Mouse (Mus musculus): Measurements from ENCODE around the gene Ubac1.

Ubac1 gene

GRCm38 (mm10) chr2:26021561-26022257, at the start of gene Ubac1:
Gene Ubac1 (minus strand): TSS chr2:26021747.
- peak; percentile 84 for DNase-seq (ENCODE audit: low spot score in 2 of 2)

- no peak for DNase-seq (ENCODE audit: low spot score in 2 of 2)
Observed at GRCm38 (mm10) chr2:26068592-26068991, 47.0 kb upstream of the Ubac1 start.

- DNase-seq (ENCODE audit: low spot score in 2 of 2): no peak
Observed at GRCm38 (mm10) chr2:26068175-26068574, 46.6 kb upstream of the Ubac1 start.

GRCm38 (mm10) chr2:26066527-26066926, 45.0 kb upstream of the Ubac1 start:
- no peak for DNase-seq (ENCODE audit: low spot score in 2 of 2)

- no peak for DNase-seq (ENCODE audit: low spot score in 2 of 2)
Observed at GRCm38 (mm10) chr2:26062742-26063427, 41.3 kb upstream of the Ubac1 start.

- DNase-seq (ENCODE audit: low spot score in 2 of 2): no peak
Observed at GRCm38 (mm10) chr2:26062241-26062640, 40.7 kb upstream of the Ubac1 start.

GRCm38 (mm10) chr2:26061018-26061666, 39.6 kb upstream of the Ubac1 start:
- DNase-seq (ENCODE audit: low spot score in 2 of 2): no peak

GRCm38 (mm10) chr2:26057053-26057452, 35.5 kb upstream of the Ubac1 start:
- DNase-seq (ENCODE audit: low spot score in 2 of 2): no peak

- DNase-seq (ENCODE audit: low spot score in 2 of 2): no peak
Observed at GRCm38 (mm10) chr2:26056226-26056625, 34.7 kb upstream of the Ubac1 start.

- no peak for DNase-seq (ENCODE audit: low spot score in 2 of 2)
Observed at GRCm38 (mm10) chr2:26055747-26056102, 34.2 kb upstream of the Ubac1 start.

- DNase-seq (ENCODE audit: low spot score in 2 of 2): peak; percentile 58 to 68
Observed at GRCm38 (mm10) chr2:26055046-26055746, 33.6 kb upstream of the Ubac1 start.

- no peak for DNase-seq (ENCODE audit: low spot score in 2 of 2)
Observed at GRCm38 (mm10) chr2:26052806-26053205, 31.3 kb upstream of the Ubac1 start.

GRCm38 (mm10) chr2:26048816-26049215, 27.3 kb upstream of the Ubac1 start:
- DNase-seq (ENCODE audit: low spot score in 2 of 2): no peak

- no peak for DNase-seq (ENCODE audit: low spot score in 2 of 2)
Observed at GRCm38 (mm10) chr2:26044216-26044615, 22.7 kb upstream of the Ubac1 start.

- no peak for DNase-seq (ENCODE audit: low spot score in 2 of 2)
Observed at GRCm38 (mm10) chr2:26042603-26043002, 21.1 kb upstream of the Ubac1 start.

GRCm38 (mm10) chr2:26041163-26041810, 19.7 kb upstream of the Ubac1 start:
- DNase-seq (ENCODE audit: low spot score in 2 of 2): no peak

- DNase-seq (ENCODE audit: low spot score in 2 of 2): no peak
Observed at GRCm38 (mm10) chr2:26039951-26040350, 18.4 kb upstream of the Ubac1 start.

- no peak for DNase-seq (ENCODE audit: low spot score in 2 of 2)
Observed at GRCm38 (mm10) chr2:26037386-26037785, 15.8 kb upstream of the Ubac1 start.

GRCm38 (mm10) chr2:26034344-26035050, 12.9 kb upstream of the Ubac1 start:
- DNase-seq (ENCODE audit: low spot score in 2 of 2): no peak

GRCm38 (mm10) chr2:26030288-26030687, 8.7 kb upstream of the Ubac1 start:
- no peak for DNase-seq (ENCODE audit: low spot score in 2 of 2)

Data from urinary bladder, postnatal 4 days (tissue).